Mouse (Mus musculus): Measurements from ENCODE around the gene Fgd5.
"Not testable (repeated sequence)": the region's sequence is repeated elsewhere in the genome, so short reads cannot be mapped to it uniquely, and the experiment has no call there.

Gene Fgd5

DNA sequence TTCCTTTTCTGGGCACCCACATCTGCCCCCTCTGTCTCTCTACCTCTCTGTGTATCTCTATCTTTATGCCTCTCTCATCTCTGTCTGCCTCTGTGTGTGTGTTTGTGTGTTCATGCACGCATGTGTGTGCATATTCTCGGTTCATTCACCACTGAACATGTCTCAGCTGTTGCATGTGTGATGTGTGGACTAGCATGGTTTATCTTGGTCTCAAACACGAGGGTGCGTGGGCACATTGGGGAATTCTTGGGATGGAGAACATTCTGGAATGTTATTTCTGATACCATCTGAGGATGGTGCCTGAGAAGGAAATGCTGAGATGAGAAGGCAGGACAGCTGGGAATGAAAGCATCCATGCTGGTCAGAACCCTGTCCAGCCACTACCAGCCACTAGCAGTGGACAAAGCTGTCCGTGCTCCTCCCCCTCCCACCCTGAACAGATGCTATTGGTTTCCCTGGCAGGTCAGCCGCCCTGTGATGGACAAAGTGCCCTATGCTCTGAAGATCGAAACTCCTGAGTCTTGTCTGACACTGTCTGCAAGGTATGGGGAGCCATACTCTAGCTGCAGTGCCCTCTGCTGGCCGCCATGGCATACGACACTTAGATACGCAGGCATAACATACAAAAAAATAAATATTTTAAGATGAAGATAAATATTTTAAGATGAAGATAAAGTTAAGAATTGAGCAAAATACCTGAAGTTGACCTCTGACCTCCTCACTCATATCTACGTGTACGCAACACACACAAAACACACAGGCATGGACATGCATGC, 87.2 kb downstream of the Fgd5 start:
- in situ Hi-C loops (cut with MboI), result no loop called here

DNA sequence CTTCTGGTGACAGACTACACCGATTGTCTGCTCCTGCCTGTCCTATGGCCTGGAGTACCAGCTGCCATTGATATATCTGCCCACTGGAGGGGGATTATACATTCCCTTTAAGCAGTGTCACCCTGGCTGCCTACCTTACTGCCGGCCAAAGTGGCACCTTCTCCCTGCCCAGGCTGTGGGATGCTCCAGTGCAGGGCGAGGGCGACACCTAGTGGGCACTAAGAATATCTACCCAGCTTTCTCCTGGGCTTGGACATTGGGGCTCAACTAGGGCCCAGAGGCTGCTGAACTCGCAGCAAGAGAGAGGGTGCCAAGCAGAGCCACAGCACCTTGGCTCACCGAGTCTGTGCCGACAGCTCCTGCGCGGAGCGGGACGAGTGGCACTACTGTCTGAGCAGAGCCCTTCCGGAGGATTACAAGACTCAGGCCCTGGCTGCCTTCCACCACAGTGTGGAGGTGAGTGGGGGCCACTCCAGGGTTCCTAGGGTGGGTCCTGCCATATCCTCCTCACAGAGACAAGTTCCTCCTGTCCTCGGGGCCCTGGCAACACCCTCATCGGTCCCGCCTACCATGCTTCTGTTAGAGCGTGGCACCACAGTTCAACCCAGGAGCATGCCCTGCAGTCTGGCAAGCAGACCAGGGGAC, 88.6 kb downstream of the Fgd5 start:
- in situ Hi-C loops (cut with MboI), result no loop called here

GRCm38 (mm10) chr6:92071121-92071839, 92.6 kb downstream of the Fgd5 start:
- in situ Hi-C loops (cut with MboI), result no loop called here

- in situ Hi-C loops (cut with MboI), result no loop called here
Observed at GRCm38 (mm10) chr6:92080730-92081129, 102.1 kb downstream of the Fgd5 start.

DNA sequence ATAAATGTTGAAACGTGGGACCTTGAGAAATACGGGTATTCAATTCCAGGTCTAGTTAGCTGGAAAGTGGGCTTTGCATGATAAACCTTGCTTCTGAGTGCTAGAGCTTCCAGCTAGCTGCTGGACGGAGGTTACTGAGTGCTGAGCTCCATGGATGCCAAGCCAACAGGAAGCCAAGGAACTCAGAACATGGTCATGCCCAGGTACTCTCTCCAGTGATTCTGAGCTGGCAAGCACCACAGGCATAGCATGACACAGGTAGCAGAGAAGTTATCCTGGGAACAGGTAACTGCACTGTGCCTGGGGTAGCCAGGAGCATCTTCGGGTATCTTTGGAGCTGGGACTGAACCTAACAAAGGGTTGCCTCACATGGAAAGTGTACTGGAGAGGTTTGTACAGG, 104.1 kb downstream of the Fgd5 start:
- in situ Hi-C loops (cut with MboI), result no loop called here

- in situ Hi-C loops (cut with MboI), result no loop called here
Observed at GRCm38 (mm10) chr6:92084932-92085331, 106.3 kb downstream of the Fgd5 start.

GRCm38 (mm10) chr6:92089141-92089540, 110.5 kb downstream of the Fgd5 start:
- in situ Hi-C loops (cut with MboI), result not testable (repeated sequence)

- in situ Hi-C loops (cut with MboI), result loop anchor here (10.0 kb wide), 1 partner anchor 125 kb away; the partner anchor contains the start of gene Rbsn
Observed at GRCm38 (mm10) chr6:92089982-92090381, 111.3 kb downstream of the Fgd5 start.

- in situ Hi-C loops (cut with MboI), result loop anchor here (10.0 kb wide), 1 partner anchor 124 kb away; the partner anchor contains the start of gene Rbsn
Observed at GRCm38 (mm10) chr6:92090497-92090896, 111.8 kb downstream of the Fgd5 start.

DNA sequence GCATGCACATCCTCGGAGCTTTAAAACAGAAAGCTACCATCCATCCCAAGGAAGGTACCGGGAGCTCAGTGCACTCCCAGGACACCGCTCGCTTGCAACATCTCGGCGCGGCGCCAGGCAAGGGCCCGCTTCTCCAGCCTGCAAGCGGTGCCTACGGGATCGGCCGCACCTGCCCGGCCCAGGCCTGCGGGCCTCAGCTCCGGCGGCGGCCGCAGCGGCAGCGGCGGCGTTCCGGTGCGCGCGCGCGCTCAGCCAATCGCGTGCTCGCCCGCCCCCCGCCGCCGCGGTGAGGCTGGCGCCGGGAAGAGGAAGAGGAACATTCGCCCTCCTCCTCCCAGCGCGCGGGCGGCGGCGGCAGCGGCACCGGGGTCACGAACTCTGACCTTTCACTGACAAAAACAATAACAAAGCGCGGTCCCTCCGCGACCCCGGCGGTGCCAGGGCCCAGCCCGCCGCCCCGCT, 112.5 kb downstream of the Fgd5 start, which contains the start of gene Nr2c2:
Gene Nr2c2 (plus strand): TSS at position 261 of the 462 bp plus-strand sequence.
- in situ Hi-C loops (cut with MboI), result loop anchor here (10.0 kb wide), 1 partner anchor 124 kb away; the partner anchor contains the start of gene Rbsn

DNA sequence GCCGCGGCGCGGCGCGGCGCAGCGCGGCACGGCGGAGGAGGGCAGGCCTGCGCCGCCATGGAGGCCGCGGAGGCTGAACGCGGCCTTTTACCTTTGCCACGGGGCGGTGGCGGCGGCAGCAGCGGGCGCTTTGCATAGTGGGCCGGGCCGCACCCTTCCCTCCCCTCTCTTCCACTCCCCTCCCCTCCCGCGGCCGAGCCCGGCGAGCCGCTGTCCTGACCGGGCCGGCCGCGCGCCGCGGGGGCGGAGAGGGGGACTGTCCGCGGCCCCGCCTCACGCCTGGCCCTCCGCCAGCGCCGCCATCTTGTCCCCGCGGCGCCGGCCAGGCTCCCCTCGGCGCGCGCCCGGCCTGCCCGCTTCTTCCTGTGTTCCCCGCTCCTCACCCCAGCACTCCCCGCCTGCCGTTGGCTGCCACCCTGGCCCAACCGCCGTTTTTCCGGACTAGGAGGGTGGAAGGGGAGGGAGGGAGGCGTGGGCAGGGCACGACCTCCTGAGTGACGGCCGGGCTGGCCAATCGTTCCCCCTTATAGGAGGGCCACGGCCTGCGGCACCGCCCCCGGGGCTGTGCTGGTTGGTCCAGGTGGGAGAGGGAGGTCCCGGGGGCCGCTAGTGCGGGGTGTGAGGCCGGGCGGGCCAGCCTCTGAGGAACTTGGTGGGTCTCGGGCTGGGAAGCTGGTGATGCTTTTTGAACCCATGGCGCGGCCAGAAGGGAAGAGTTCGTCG, 113.2 kb downstream of the Fgd5 start:
- in situ Hi-C loops (cut with MboI), result loop anchor here (10.0 kb wide), 1 partner anchor 123 kb away; the partner anchor contains the start of gene Rbsn

DNA sequence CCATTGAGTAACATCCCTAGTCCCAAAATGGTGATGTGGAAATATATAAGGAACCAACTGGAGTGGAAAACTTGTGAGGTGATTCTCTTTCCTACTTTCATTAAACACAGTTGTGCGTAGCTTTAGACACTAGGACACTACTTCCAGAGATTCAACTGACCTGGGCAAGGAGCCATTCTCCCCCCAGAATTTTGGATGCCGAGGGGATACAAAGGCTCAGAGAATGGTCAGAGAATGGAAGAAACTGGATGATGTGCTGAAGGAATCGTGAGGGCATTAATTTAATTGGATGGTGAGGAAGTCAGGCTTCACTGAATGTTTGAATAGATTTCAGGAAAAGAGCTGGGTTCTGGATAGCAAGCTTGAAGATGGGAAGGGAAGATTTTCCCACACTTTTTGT, 114.1 kb downstream of the Fgd5 start:
- in situ Hi-C loops (cut with MboI), result loop anchor here (10.0 kb wide), 1 partner anchor 122 kb away; the partner anchor contains the start of gene Rbsn

DNA sequence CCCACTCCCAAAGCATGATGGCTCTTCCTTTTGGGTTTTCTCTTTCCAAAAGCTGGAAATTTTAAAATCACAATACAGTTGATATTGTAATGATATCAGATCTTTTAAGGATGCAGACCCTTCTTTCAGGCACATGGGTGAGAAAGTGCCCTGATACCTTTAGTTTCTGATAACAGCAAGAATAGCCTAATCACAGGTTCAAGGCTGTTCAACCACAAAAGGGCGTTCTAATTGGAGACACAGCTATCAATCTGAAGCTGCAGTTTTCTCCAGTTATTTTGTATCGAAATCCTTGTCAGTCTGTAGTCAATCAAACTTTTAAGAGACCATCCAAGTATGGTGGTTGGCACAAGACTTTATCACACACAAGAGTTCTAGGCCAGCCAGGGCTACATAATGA, 115.2 kb downstream of the Fgd5 start:
- in situ Hi-C loops (cut with MboI), result loop anchor here (10.0 kb wide), 1 partner anchor 121 kb away; the partner anchor contains the start of gene Rbsn

DNA sequence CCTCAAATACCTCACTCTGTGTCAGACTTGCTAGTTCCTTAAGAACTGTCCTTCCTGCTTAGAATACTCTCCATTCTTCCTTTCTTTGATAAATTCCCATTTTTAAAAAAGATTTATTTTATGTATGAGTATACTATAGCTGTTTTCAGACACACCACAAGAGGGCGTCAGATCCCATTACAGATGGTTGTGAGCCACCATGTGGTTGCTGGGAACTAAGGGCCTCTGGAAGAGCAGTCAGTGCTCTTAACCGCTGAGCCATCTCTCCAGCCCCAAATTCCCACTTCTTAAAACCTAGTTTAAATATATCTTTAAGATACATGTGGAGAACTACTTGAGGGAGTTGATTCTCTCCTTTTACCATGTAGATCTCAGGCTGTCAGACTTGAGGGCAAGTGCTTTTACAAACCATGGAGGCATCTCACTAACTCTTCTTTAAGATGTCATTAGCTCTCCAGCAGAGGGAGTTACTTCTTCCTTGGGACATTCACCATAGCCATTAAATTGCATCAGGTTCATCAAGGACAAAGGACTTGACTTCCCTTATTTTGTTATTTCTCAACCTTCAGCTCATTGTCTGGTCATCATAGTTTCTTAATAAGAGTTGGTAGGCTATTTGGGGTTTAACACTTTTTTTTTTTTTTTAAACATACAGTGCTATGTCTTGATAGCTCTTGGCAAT, 122.1 kb downstream of the Fgd5 start:
- in situ Hi-C loops (cut with MboI), result no loop called here

DNA sequence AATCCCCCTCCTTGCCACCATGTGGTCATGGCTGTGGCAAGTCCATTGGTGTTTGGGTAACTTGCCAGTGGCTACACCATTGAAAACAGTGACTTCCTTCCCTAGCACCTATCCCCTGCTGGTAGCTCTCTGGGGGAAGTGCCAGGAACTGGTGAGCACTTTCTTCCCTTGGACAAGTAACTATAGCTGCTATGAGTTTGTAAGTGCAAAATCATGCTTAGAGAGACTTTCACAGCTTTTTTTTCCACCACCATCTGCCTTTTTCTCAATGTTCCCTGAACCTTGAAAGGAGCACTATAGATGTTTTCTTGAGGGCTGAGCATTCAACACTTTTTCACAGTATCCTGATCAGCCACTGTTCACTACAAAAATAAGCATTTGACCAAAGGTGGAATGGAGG, 145.9 kb downstream of the Fgd5 start:
- in situ Hi-C loops (cut with MboI), result no loop called here

Data from mature B cell (primary cell).